Comparison of ENCODE assay signal across 11 mouse cellular contexts in the genomic region with DNA sequence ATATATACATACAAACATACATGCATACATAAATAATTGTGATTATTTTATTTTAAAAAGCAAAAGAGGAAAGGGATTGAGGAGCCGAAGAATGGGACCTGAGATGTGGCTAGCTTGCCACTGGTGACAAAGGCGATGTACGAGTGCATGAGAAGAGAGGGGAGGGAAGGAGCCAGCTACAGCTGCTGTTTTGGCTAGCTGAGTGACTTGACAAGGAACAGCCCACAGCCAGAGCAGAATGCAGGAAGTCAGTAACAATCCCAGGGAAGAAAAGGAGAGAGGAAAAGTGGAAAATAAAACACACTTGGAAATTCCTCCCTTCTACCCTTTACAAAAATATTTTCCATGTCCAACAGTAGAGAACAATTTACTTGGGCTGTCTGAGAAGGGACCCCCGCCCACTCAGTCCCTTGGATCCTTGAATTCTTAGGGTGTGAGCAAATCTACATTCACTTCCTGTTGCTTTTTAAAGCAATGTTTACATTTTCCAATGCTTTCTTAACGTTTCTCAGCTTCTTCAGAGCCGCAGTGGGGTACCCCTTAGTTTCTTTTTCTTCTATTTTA.
DNase-seq lines count a peak whose midpoint lies in the region; ATAC-seq lines count a peak whose summit lies in the region.
"Had no signal": no experiment of that assay in that cellular context is flagged by ENCODE, and none has a peak within 500 bp of the region (broad histone marks: within the 10 kb centered on the region; RNA-seq: fewer than 3 reads in every experiment).

No protein-coding gene starts in this region.

- DNase-seq in kidney, adult 9 months = no peak
- peak; percentile 15 for DNase-seq in lung, postnatal 25 days (ENCODE audit: low spot score)
- no peak for DNase-seq in frontal cortex, postnatal 14 days (ENCODE audit: low spot score in 2 of 2)
- no peak for DNase-seq in hindbrain, embryonic 10.5 days (ENCODE audit: low spot score)
- DNase-seq: cerebellum, adult 9-11 months; thymus, postnatal 36 days had no signal

- H3K4me2 ChIP-seq in kidney, embryonic 15.5 days = peak overlapping the region; percentile 10; the same call in 1 of the 2 replicates
- H3K4me2 ChIP-seq in embryonic facial prominence, embryonic 15.5 days (replicated peaks) = no peak overlapping the region
- H3K4me2 ChIP-seq in heart, embryonic 15.5 days = no peak overlapping the region
- H3K4me2 ChIP-seq: limb, embryonic 13.5 days had no signal

- no peaks in the 10 kb centered on the region for H3K9me3 ChIP-seq in kidney, embryonic 15.5 days (replicated peaks)
- H3K9me3 ChIP-seq in embryonic facial prominence, embryonic 15.5 days (replicated peaks) = no peaks in the 10 kb centered on the region
- H3K9me3 ChIP-seq in heart, embryonic 15.5 days (replicated peaks) = no peaks in the 10 kb centered on the region
- no peaks in the 10 kb centered on the region for H3K9me3 ChIP-seq in hindbrain, embryonic 10.5 days
- H3K9me3 ChIP-seq: limb, embryonic 13.5 days had no signal

- H3K27me3 ChIP-seq in kidney, embryonic 15.5 days = no peaks in the 10 kb centered on the region
- H3K27me3 ChIP-seq in embryonic facial prominence, embryonic 15.5 days = no peaks in the 10 kb centered on the region
- H3K27me3 ChIP-seq in heart, embryonic 15.5 days = no peaks in the 10 kb centered on the region
- no peaks in the 10 kb centered on the region for H3K27me3 ChIP-seq in hindbrain, embryonic 10.5 days (ENCODE audit: insufficient read depth, poor library complexity, severe bottlenecking)
- H3K27me3 ChIP-seq: limb, embryonic 13.5 days had no signal

- no peak overlapping the region for H3K9ac ChIP-seq in kidney, embryonic 15.5 days
- no peak overlapping the region for H3K9ac ChIP-seq in embryonic facial prominence, embryonic 15.5 days
- no peak overlapping the region for H3K9ac ChIP-seq in heart, embryonic 15.5 days
- H3K9ac ChIP-seq: limb, embryonic 13.5 days had no signal

- peaks cover 15% of the 10 kb centered on the region for H3K4me1 ChIP-seq in kidney, embryonic 15.5 days
- peaks cover 18% of the 10 kb centered on the region for H3K4me1 ChIP-seq in embryonic facial prominence, embryonic 15.5 days
- peaks cover 12% of the 10 kb centered on the region for H3K4me1 ChIP-seq in heart, embryonic 15.5 days (replicated peaks)
- H3K4me1 ChIP-seq in hindbrain, embryonic 10.5 days (replicated peaks) = 0 out of 2 replicates have a peak, but pooled peaks cover 2% of the 10 kb centered on the region

- WGBS in kidney, embryonic 15.5 days = 40% methylated on average over 6 of the region's 6 CpGs
- 38% methylated on average over 6 of the region's 6 CpGs for WGBS in embryonic facial prominence, embryonic 15.5 days
- WGBS in heart, embryonic 15.5 days = 34% methylated on average over 6 of the region's 6 CpGs
- 58% methylated on average over 6 of the region's 6 CpGs for WGBS in hindbrain, embryonic 10.5 days

- H3K36me3 ChIP-seq in kidney, embryonic 15.5 days = no peaks in the 10 kb centered on the region
- H3K36me3 ChIP-seq in embryonic facial prominence, embryonic 15.5 days = no peaks in the 10 kb centered on the region
- no peaks in the 10 kb centered on the region for H3K36me3 ChIP-seq in heart, embryonic 15.5 days
- H3K36me3 ChIP-seq in hindbrain, embryonic 10.5 days = peaks cover 3% of the 10 kb centered on the region; the same call in 1 of the 2 replicates
- H3K36me3 ChIP-seq: limb, embryonic 13.5 days had no signal

- no peak overlapping the region for H3K4me3 ChIP-seq in kidney, embryonic 15.5 days (replicated peaks)
- H3K4me3 ChIP-seq in embryonic facial prominence, embryonic 15.5 days (replicated peaks) = no peak overlapping the region
- no peak overlapping the region for H3K4me3 ChIP-seq in heart, embryonic 15.5 days
- no peak overlapping the region for H3K4me3 ChIP-seq in hindbrain, embryonic 10.5 days
- H3K4me3 ChIP-seq: limb, embryonic 13.5 days had no signal

- ATAC-seq in kidney, embryonic 15.5 days (replicated peaks; ENCODE audit: low FRiP score) = no peak
- no peak for ATAC-seq in embryonic facial prominence, embryonic 15.5 days (ENCODE audit: insufficient number of reproducible peaks, low FRiP score, low TSS enrichment, low read depth)
- peak; percentile 83 for ATAC-seq in heart, embryonic 15.5 days (replicated peaks; ENCODE audit: insufficient number of reproducible peaks, insufficient read depth, low FRiP score, low read depth)
- ATAC-seq in megakaryocyte-erythroid progenitor cell, adult 5-6 weeks (replicated peaks; ENCODE audit: low FRiP score, low TSS enrichment, poor library complexity, severe bottlenecking) = no peak

- H3K27ac ChIP-seq in kidney, embryonic 15.5 days = peak overlapping the region; percentile 82
- H3K27ac ChIP-seq in embryonic facial prominence, embryonic 15.5 days (replicated peaks) = peak overlapping the region; percentile 77
- peak overlapping the region; percentile 61 for H3K27ac ChIP-seq in heart, embryonic 15.5 days
- H3K27ac ChIP-seq in hindbrain, embryonic 10.5 days = no peak overlapping the region
- H3K27ac ChIP-seq: limb, embryonic 13.5 days had no signal
